Mouse (Mus musculus) thymus, postnatal 10 days (tissue): Measurements from ENCODE around the gene Nup107.

Source experiments
- DNase-seq, 2 experiments: peaks; one replicate each; pipeline ENCODE4 v3.0.0; 2021; ENCODE audit warnings: low spot score in 2 of 2

Nup107 gene

GRCm38 (mm10) chr10:117777501-117778327 is 14.8 kb downstream of the Nup107 start:
- DNase-seq, result no peak

DNA sequence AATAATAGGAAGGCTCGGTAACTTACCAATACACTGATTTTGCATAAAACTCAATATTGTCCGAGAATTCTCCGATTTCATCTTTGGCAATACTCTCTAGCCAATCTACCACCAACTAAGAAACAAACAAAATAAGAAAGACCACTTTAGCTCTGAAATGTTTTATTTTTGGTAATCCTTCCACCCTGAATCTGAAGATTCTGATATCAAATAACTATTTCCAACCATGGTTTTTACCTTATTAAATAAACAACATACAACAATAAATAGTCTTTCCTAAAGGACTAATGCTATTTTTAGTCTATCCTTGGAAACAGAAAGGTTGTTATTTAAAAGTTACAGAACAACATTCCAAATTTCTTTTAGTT is 15.4 kb downstream of the Nup107 start:
- no peak for DNase-seq

GRCm38 (mm10) chr10:117776281-117777102 is 16.0 kb downstream of the Nup107 start:
- DNase-seq, result no peak

DNA sequence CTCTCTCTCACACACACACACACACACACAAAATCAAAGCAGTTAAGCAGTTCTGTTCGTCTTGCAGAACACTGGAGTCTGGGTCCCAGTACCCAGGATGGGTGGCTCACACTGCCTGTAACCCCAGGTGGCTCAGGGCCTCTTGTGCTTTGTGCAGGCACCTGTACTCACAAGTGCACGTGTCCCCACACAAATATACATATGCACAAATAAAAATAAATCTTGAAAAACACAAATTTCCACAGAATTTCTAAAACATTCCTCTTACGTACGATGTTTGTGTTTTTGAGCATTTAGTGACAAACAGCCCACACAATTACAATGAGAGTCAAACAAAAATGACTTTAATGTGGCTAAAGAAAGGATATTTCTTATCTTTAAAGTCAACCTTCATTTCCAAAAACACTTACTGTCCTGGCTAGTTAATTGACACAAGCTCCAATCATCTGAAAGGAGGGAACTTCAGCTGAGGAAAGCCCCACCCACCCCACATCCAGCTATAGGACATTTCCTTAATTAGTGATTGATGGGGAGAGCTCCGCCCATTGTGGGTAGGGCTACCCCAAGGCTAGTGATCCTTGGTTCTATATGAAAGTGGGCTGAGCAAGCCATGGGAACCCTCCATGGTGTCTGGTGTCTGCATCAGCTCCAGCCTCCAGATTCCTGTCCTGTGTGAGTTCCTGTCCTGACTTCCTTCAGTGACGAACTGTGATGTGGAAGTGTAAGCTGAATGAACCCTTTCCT is 16.9 kb downstream of the Nup107 start:
- no peak for DNase-seq

GRCm38 (mm10) chr10:117774817-117775120 is 17.7 kb downstream of the Nup107 start:
- DNase-seq, result no peak

GRCm38 (mm10) chr10:117774011-117774816 is 18.3 kb downstream of the Nup107 start:
- DNase-seq, result no peak

DNA sequence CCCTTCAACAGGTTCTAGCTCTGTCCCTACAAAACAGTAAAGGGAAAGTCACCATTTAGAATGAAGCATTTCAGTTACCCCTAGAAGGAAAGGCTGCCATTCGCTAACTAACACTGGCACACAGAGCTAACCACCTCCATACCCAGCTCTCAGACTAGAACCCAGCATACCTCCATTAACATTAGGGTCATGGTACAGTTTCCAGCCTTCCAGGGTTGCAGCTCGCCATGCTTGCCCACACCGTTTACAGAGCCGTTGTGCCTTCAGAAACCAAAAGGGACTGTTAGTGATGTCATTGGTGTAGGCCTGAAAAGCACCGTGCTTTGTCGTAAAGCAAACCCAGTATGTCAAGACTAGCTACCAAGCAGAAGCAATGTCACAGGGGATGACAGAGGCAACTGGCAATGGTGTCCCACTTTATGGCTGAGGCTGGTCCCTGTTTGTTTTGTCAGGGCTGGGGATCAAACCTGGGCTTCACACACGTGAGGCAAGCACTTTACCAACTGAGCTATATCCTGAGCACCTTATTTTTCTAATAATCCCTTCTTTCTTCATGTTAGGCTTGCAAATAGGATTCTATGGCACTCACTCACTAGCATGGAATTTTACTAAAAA is 19.3 kb downstream of the Nup107 start:
- DNase-seq, result no peak

DNA sequence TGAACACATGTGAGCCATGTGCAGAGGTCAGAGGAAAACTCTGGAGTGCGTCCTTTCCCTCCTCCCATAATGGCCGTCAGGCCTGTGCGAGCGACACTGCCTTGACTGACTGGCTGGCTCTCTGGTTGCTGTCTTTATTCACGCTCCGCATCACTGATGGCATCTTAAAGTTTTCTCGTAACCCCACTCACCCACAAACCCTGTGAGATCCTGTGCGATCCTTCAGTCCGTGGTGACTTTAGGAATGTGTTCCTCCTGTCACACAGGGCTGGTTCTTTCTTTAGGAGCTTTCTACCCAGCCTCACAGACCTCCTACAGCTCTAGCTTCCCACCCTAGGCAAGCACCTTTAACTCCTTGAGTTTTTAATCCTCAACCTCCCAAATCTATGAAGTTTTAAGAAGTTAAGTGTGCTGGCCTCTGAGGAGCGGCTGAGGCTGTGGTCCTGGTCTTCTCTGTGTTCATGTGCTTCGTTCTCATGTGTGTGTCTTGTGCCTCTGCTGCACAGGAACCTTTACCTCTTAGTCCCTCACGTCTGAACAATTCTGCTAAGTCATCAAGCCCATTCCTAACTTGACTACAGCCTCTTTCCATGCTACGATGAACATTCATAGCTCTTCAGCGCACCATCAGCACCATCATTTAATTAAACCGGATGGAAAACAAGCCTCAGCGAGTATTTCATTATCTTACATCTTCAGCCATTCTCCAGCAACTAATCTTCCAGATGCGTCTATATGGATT is 20.0 kb downstream of the Nup107 start:
- no peak for DNase-seq

- no peak for DNase-seq
These were observed 21.4 kb downstream of the Nup107 start for GRCm38 (mm10) chr10:117771131-117771510.

DNA sequence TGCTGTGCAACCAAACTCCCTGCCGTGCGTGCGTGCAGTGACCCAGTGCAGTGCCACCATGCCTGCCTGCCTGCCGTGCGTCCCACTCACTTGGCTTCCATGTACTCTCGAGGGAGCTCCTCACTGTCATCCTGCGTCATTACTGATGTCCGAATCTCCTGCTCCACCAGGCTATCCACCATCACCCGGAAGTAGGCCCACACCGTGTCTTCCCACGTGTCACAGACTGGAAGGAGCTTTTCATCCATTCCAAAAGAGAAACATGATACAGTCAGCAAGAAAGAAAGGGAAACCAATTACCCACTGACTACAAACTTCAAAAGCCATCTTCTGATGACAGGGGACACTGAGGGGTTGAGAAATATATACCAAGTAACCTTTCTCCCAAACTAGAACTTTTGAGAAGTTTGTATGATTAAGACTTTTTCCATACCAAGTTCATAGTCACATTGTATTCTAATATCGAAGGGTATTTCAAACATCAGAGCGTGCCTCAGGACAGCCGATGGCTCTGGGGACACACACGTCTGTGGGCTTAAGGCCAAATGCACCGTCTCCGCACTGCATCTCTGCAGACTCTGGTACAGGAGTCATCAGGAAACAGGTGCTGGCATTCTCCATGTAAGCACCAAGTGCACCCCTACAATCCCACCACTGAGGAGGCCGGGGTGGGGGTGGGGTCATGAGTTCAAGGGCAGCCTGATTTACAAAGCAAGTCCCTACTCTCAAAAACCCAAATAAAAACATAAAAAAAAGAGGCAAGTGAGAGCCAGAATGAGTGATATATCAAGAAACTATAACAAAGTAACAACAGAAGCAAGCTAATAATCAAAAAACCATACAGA is 22.0 kb downstream of the Nup107 start:
- DNase-seq, result no peak

- DNase-seq, result no peak
These were observed 22.8 kb downstream of the Nup107 start for GRCm38 (mm10) chr10:117769541-117770285.

DNA sequence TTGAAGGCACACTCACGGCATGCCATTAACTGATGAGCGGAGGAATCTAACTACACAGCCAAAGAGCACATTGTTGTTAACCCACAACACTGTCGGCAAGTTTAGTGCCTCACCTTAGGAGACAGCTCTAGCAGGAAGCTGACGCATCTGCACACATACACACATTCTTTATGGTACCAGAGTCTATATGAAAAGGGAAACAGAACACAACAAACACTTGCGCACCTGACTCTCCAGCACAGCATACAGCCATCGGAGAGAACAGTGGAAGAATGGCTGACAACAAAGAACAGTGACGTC is 24.4 kb downstream of the Nup107 start:
- no peak for DNase-seq

DNA sequence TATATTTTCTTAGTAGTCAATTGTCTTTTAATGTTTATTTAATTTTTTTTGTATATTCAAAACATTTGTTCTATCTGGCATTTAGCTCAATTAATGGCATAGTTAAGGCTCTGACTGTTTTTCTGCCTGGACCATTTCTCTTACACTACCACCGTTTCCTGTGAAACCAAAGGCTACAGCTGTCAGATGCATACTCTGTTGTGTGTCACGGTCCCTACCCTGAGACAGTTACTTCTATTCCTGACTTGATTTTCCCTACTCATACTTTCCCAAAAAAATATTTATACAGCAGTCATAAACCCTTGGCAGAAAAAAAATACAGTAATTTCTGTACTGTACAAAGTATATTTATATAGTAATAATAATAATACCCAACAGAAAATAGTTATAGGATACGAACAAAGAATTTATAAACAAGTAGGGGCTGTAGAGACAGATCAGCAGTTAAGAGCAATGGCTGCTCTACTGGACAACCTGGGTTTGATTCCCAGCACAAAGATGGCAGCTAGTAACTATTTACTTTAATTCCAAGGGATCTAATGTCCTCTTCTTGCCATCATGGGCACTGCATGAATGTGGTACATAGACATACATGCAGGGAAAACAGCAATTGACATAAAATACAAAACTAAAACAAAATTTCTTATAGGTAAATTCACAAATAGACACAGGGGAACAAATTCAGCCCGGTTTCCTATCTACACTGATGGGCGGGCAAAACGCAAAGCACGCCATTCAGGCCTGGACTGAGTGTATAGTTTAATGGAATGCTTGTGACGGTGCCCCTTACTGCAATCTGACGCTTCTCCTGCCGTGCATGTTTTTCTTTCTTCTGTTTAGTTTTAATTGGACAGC is 25.0 kb downstream of the Nup107 start:
- no peak for DNase-seq

DNA sequence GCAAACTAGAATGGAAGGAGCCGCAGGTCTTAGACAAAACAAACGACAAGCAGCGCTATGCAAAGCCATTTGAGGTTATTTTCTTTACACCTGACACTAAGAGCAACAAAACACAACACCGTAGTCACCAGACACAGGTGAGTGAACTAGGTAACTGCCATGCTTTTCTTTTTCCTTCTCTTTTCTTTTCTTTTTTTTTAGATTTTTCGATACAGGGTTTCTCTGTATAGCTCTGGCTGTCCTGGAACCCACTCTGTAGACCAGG is 25.7 kb downstream of the Nup107 start:
- no peak for DNase-seq

- DNase-seq, result no peak
These were observed 26.2 kb downstream of the Nup107 start for GRCm38 (mm10) chr10:117766111-117766895.

GRCm38 (mm10) chr10:117765116-117765894 is 27.2 kb downstream of the Nup107 start:
- no peak for DNase-seq

DNA sequence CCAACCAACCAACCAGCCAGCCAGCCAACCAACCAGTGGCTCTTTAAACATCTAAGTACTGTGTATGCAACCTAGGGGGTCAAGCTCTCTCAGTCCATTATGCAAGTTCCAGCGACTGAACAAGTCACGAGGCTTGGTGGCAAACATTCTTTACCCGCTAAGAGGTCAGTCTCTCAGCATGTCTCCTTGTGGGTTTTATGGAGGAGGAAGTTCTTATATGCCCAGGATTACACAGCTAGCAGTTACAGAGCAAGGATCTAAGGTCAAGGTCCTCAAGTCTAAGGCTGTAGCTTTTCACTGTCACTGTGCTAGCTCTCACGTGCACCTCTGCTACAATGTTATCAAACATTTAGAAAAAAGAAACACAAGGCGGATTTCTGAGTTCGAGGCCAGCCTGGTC is 27.9 kb downstream of the Nup107 start:
- no peak for DNase-seq
